Mouse (Mus musculus) forelimb bud, embryonic 11.5 days (tissue): ENCODE data around the gene Trp53rkb.
"Not testable (repeated sequence)": the region's sequence is repeated elsewhere in the genome, so short reads cannot be mapped to it uniquely, and the experiment has no call there.

ENCODE experiments used
- DNase-seq: peaks from one replicate; pipeline ENCODE4 v3.0.0-alpha.2; 2012; ENCODE audit warnings: low read depth, low spot score

The Trp53rkb gene

DNA sequence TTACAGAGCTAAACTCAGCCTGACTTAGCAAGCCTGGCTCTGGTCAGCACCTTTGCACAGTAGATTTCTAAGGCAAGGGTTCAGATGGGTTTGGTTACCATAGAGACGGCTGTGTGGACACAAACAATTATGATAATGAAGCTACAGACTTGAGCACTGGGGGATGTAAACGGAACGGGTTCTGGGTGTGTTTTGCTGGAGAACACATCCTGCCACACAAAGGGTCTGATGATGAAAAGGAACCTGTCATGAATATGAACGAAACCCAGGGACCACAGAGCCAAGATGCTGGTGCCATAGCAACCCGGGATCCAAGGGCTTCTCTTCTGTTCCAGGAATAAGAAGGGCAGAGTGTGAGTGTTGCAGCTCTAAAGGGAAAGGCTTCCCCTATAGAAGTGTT lies at the start of gene Trp53rkb:
Gene Trp53rkb, plus strand, starts transcription at position 177 of the 400 bp plus-strand sequence.
- DNase-seq: no peak

DNA sequence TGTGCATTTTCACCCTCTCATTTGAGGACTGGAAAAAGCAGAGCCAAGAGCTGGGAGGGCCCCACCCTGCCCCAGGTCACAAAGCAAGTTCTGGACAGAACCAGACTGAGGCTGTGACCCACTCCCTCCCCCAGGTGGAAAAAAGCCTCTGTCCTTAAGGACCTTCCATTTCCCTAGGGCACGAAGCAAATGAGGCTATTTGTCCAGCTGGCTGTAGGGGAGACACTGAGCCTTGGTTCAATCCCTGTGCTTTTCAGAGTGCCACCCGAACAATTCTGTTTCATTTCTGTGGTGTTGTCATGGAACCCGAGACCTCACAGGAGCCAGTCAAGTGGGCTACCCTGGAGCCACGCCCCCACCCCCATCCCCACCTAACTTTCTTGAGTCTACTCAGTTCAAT lies 48.8 kb upstream of the Trp53rkb start:
- DNase-seq: no peak

DNA sequence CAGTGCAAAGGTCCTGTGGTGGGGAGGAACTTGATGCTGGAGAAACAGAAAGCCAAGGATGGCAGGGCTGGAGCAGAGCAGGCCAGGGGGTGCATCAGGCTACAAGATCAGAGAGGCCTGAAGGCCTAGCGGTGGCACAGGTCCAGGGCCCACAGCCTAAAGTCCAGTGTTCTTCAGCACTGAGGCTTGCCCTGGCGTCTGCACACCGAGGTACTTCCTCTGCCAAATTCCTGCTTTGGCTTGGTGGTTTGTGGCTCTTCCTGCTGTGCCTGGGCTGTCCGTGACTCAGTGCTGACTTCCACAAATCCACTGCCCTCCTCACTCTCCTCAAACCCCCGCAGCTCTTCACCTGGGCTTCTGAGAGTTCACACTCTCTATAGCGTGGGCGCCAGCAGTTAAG lies 47.9 kb upstream of the Trp53rkb start:
- no peak for DNase-seq

DNA sequence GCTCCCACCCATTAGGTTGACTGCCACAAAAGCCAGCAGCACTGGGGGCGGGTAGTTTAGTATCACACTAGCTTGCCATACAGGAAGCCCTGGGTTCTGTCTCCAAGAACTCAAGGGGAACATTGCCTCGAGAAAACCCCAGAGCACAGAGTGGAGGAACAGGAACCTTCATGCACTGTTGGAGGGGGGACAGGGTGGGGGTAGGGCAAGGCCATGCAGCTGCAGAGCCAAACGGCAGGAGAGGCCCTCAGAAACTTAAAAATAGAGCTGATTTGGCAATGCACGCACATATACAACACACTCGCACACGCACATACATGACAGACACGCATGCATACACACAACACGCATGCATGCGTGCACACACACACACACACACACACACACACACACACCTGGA lies 46.5 kb upstream of the Trp53rkb start:
- DNase-seq: no peak

DNA sequence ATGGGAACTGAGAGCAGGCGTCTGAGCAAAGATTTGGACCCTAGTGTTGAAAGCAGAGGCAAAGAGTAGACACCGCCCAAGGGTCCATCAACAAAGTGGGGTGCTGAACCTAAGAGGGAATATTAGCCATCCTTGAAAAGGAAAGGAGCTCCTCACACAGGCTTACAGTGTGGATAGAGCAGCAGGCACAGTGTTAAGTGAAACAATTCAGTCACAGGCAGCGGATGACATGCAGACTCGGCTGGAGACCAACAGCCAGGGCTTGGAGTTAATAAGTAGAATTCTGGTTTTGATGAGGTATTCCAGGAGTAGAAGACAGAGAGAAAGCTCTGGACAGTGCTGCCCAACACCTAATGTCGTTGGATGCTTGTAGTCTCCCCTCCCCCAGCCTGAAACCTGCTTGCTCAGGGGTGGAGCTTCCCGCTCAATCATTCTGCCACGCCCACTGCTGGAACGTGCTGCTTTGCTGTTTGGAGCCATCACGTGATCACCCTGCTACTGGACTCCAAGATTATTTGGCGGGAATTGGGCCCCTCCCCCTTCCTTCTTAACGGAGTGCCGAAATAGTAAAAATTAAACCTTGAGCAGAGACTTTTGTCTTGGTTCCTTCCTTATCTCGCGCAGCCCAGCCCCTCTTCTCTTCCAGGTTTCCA lies 45.9 kb upstream of the Trp53rkb start:
- not testable (repeated sequence) for DNase-seq

DNA sequence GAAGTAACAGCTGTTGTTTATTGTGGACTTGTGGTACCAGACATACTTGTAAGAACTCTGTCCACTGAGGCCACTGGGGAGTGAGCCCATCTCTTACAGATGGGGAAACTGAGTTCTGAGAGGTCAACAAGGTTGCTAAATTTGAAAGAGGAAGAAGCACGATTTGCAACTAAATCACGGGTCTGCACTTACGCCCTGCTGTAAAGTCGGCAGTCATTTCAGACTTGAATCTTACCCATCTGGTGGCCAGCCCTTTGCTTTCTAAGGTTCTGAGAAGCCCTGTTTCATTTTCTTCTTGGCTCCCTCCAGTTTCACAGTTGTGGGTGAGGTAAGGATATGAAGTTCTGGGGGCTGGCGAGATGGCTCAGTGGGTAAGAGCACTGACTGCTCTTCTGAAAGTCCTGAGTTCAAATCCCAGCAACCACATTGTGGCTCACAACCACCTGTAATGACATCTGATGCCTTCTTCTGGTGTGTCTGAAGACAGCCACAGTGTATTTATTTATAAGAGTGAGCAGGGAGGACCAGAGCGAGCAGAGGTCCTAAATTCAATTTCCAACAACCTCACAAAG lies 41.6 kb upstream of the Trp53rkb start:
- no peak for DNase-seq

DNA sequence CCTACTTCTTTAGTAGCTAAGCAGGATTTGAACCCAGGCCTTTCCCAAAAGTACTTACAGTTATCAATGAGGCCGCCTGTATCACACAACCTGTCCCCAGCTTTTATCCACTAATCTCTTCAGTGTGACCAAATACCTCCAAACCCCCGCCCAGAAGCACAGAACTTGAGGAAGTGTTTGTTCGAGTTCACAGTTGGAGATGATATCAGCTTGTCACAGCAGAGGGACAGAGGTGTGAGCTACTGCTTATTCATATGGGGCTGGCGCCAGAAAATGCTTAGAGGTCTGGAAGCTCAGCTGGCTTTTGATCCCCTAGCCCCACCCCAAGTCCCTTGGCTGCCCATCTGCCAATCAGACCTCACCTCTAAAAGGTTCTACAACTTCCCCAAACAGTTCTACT lies 38.1 kb upstream of the Trp53rkb start:
- no peak for DNase-seq

DNA sequence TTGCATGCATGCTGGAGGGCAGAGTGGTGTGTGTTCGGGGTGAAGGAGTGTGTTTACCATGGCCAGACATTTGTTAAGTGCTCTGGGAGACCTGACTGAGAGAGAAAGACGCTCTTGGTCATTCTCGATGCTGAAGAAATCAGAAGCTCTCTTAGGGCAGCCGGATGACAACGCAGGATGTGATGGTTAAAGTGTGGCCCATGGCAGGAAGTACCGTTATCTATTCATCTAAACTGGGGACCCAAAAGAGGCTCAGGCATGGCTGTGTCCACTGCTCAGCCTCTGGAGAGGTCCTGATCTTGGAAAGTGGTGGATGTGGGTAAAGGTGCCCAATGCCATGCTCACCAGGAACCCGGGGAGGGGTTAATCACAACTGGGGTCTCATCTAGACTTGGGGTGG lies 37.6 kb upstream of the Trp53rkb start:
- DNase-seq: no peak

DNA sequence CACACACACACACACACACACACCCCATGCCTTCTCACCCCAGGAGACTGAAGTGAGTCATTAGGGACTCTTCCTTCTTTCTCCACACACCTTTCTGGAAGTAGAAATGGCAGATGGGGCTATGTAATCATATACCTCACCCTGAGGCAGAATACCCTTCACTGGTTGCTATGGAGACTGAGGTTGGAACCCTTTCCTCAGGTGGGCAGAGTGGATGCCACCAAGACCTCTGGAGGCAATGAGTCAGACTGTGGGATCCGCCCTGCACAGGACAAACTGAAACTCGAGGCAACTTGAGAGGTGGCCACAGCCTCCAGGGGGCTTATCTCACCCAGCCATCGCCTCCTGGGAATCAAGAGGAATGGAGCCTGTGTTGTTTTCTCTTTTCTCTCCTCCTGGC lies 34.4 kb upstream of the Trp53rkb start:
- DNase-seq: no peak

DNA sequence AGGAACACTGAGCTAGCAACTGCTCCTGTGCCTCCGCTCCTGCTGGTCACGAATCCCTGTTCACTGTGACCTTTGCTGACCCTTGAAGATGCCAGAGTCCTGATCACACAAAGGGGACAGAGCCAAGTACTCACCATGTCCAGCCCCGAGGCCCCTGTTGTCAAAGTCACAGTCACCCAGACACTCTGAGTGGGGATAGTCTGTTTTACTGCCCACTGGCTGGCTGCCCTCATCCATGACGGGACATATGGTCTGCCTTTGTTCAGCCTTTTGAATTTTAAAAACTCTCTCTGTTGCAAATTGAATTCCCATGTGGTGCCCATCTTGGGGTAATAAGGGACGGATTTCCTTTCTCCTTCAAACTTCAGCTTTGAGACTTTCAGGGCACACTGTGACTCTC lies 28.3 kb upstream of the Trp53rkb start:
- DNase-seq: no peak

DNA sequence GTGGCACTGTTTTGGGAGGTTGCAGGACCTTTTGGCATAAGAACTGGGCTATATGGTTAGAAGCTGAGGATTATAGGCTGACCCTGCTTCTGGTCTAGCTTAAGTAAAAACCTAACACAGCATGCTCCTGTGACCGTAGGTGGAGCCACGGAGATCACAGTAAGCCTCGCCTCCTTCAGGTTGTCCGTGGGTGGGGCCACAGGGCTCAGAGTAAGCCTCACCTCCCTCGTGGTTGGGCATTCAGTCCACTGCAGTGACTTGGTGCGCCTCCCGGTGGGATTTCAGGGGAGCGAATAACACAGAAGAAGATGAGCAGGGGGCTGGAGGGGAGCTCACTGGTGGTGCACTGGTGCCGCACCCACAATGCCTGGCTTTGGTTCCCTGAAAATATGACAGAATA lies 24.7 kb upstream of the Trp53rkb start:
- DNase-seq: no peak

DNA sequence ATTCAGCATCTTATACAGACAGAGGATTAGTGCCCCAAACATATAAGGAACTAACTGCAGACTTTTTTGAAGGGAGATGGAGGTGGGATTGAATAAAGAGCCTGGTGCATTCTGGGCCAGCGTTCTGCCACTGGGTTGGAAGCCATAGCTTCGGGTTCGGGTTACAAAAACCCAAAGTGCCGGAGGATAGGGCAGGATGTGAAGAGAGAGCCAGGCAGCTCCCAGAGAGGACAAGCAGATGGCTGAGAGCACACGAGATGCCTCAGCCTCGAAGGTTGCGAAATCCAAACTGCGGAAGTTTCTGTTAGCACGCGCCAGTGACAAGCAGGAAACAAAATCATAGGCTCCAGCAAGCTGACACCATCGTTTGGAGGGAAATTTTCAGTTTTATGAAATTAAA lies 20.9 kb upstream of the Trp53rkb start:
- DNase-seq: no peak

DNA sequence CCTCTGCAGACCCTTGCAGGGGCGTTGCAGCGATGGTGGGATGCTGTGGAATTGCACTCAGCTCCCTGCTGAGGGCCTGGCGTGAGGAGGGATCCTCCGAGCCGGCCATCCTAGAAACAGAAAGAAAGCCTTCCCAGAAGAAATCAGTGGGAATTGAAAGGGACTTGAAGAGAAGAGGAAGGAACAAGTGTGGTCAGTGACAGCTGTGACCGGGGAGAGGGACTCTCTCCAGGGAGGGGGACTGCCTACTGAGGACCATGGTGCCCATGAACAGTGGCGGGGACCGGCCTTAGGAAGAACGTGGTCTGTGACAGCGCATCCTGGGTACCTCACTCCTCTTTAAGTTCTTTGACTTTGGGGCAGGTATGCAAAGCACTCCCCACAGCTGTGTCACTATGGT lies 18.7 kb upstream of the Trp53rkb start:
- DNase-seq: no peak

DNA sequence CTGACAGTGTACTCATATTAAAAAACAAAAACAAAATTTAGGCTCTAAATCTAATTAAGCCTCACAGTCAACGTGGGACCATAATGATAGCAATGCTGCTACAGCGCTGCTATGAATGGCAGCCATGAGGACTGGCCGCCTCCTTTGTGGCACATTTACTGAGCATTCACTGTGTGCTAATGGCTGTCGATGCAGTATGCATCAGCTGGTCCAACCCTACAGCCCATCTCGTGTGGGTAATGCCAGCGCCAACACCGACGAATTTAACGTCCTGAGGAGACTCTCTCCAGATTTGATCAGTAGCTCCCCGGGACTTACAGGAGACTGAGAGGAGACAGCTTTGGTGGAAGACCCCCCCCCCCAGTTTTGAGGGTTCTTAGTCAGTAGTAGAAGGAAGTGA lies 18.1 kb upstream of the Trp53rkb start:
- DNase-seq: no peak

DNA sequence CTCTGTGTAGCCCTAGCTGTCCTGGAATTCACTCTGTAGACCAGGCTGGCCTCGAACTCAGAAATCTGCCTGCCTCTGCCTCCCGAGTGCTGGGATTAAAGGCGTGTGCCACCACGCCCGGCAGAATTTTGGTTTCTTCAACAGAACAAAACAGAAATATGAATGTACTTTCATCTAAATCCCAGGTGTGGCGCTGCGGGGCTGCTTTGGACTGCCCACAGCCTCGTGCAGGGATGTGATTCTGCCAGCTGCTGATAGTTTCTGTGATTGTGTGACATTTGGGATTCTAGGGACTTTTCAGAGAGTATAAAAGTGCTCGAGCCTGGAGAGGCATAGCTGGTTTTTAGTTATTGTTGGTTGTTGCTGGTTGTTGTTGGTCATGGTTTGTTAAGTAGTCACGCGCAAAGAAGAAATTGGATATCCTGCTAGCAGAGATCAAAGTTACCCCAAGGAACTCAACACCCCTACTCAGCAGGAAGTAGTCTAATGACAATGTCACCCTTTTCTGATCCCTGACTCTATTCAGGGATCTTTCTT lies 16.9 kb upstream of the Trp53rkb start:
- no peak for DNase-seq

DNA sequence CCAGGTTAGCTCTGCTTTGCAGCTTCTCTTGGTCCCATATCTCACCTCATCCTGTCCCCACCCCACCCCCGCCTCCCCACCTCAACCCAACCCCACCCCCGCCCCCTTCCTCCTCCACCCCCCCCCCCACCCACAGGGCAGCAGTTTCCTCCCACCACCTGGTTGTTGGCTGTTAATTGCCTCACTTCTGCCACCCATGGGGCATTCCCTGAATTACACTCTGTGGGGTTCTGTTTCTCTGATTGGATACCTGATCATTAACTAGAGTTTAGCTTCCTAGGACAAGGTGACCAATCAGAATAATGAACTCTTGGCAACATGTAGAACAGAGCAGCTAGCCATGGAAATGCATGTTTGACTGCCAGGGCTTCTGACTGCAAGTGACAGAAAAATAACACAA lies 16.1 kb upstream of the Trp53rkb start:
- DNase-seq: peak; percentile 53

DNA sequence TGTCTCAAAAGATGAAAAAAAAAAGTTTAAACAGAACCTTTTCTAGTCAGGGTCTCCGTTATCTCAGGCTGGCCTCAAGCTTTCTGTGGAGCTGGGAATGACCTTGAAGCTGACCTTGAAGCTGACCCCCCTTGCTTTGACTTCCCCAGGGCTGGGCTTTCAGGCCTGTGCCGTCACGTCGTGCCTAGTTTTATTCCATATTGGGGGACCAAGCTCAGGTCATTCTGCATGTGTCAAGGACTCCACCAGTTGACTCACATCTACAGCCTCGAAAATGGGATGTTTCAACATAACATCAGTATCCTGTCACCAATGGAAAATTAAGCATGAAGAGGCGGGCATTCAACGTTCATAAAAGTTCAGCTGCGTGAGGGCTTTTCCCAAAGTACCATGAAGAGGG lies 12.4 kb upstream of the Trp53rkb start:
- no peak for DNase-seq

DNA sequence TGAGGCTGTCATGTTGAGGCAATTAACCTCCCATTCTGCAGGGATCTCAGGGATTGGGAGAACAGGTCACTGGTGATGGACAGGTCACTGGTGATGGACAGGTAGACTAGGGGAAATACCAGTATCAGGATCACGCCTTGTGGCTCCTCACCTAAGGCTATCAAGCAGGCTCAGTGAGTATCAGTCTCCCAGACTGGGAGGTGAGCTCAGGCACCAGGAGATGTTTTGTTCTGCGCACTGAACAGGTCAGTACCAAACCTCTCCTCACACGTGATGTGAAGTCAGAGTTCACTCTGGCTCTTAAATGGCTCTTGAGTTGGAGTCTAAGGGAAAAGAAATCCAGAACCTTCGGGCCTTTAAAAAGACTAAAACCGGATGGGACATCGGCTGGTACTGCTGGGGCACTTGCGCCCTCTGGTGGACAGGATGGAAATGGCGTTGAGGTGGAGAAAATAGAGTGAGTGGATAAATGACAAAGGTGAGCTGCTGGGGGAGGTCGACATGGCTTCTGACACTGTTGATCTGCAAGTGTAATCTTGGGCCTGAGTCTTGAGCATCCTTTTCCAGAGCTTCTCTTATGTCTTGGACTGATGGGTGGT lies 11.3 kb upstream of the Trp53rkb start:
- peak; percentile 76 for DNase-seq

DNA sequence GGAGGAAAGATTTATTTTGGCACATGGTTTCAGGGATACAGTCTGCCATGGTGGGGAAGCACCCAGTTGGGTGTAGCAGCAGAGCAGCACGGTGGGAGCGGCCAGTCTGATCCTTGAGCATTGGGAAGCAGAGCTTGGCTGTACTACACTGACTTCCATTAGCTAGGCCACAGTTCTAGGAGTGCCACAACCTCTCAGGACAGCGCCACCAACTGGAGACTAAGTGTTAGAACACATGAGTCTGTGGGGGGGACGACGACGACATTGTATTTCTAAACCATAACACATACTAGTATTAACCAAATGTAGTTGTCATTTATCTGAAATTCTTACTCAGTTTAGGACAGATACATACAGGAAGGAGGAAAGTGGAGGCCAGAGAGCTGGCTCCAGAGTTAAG lies 8.0 kb upstream of the Trp53rkb start:
- DNase-seq: no peak

DNA sequence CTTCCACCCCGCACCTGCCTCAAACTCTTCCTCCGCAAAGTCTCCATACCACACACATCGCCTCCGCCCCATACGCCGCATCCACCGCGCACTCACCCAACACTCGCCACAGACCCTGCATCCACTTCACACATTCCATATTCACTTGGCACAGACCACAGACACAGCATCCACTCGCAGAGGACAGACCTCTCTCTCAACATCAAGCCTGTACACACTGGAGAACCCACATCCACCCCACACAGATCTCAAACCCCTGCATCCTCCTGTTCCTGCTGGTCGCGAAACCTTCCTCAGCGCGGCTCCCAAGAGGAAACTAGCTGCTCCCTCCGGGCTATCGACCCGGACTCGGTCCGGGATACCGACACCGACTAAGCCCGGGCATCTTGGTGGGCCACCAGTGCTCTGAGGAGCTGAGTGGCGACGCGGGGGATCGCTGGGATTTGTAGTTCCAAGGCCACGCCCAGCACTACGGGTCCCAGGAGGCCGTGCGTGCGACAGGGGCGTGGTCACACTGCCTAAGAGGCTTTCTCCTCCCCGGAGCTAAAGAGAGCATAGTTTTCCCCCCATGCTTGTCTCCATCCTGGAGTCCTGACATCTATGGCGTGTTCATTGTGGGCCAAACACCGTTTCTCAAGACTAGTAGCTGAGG lies 5.9 kb upstream of the Trp53rkb start:
- peak; percentile 92 for DNase-seq

DNA sequence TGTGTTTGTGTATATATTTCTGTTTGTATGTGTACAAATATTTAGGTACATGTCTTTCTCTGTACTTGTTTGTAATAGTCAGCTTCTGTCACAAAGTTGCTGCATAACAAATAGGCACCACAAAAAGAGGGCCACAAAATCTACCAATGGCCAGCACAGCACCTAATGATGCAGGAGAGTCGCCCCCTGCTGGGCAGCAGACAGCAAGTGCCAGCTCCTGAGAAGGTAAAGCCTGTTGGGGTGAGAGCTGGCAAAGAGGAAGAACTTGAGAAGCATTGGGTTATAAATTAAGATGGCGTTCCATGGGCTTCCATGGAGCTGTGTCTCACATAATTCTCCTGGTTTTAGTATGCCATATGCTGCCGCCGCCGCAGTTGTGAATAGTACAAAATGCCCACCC lies 593 bp upstream of the Trp53rkb start:
- no peak for DNase-seq

DNA sequence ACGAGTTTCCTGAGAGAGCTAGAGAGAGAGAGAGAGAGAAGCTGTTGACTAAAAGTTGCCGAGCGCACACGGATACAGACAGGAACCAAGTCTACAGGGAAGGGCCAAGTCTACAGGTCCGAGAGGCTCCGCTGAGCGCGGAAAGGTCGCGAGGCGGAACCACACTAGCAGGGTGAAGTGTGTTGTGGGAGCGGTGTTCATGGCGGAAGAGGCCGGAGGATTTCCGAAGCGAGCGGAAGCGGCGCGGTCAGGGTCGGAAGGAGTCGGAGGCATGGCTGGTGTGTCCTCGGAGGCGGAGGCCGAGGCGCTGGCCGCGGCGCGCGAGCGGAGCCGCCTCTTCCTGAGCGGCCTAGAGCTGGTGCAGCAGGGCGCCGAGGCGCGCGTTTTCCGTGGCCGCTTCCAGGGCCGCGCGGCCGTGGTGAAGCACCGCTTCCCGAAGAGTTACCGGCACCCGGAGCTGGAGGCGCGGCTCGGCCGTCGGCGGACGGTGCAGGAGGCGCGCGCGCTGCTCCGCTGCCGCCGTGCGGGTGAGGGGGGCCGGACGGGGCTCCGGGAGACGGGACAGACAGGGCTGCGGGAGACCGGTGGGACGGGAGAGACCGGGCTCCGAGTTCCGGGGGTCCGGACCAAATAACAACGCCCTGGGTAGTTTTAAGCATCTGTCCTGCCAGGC lies 1.3 kb downstream of the Trp53rkb start:
- peak; percentile 72 for DNase-seq
